Mouse (Mus musculus) v-Abl transformed pro-B cells (cell line): ENCODE data around the gene Atp13a3.

Experiments
- in situ Hi-C, 2 experiments: fragments of 400-800 bp; cut with MboI; formaldehyde crosslinking; loops; one replicate each; pipeline ENCODE4 v1.15.1; 2025; ENCODE audit not compliant: unreplicated experiment in 2 of 2

Atp13a3 gene

GRCm38 (mm10) chr16:30367395-30367794, 38.4 kb downstream of the Atp13a3 start:
- in situ Hi-C loops = loop anchor here in 1 of 2 experiments (25.0 kb wide), 1 partner anchor 695 kb away; no protein-coding TSS in a partner anchor

- in situ Hi-C loops = loop anchor here in 1 of 2 experiments (25.0 kb wide), 1 partner anchor 698 kb away; no protein-coding TSS in a partner anchor
These were observed 41.2 kb downstream of the Atp13a3 start for GRCm38 (mm10) chr16:30364604-30365003.

DNA sequence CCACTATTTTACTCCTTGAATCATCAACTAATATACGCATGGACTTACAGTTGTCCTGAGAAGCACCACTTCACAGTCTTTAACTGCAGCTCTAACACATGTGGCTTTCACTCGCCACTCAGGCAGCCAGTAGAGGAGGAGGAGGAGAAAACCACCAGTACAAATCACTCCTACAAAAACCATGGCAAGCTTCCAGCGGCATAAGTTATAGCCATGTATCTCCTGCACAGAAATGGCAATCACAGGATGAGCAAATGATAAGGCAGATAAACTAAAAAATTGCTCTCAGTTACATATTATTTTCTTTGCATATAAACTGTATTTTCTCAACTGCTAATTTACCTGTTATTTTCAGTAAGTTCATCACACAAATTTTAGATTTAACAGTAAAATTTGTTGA, 43.2 kb downstream of the Atp13a3 start:
- in situ Hi-C loops = loop anchor here in 1 of 2 experiments (25.0 kb wide), 1 partner anchor 700 kb away; no protein-coding TSS in a partner anchor

- in situ Hi-C loops = loop anchor here in 1 of 2 experiments (25.0 kb wide), 1 partner anchor 709 kb away; no protein-coding TSS in a partner anchor
These were observed 52.3 kb downstream of the Atp13a3 start for GRCm38 (mm10) chr16:30353489-30353888.

GRCm38 (mm10) chr16:30314236-30314635, 91.5 kb downstream of the Atp13a3 start:
- in situ Hi-C loops = loop anchor here (5.0 to 25.0 kb wide), 4 partner anchors 62 to 1477 kb away; no protein-coding TSS in a partner anchor

DNA sequence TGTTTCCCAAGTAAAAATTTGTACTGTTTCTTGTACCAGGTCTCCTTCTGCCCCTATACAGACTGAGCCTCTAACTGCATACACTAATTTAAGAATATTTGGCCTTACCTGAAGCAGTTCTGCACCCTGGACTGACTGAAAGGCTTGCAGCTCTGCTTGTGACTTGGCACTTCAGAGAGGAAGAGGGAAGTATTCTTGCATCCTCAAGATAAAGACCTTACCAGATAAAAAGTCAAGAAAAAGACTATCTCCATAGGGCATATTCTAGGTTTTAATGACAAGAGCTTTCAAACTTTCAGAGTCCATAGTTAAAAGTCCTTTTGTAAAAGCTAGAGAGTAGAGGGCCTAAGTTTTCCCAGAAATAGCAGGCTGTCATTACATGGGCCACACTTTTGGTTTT, 95.1 kb downstream of the Atp13a3 start, which contains the start of gene Gp5:
Gene Gp5 (minus strand): TSS at position 133 of the 400 bp plus-strand sequence.
- in situ Hi-C loops = loop anchor here (5.0 to 25.0 kb wide), 4 partner anchors 58 to 1473 kb away; no protein-coding TSS in a partner anchor

- in situ Hi-C loops = loop anchor here (5.0 to 25.0 kb wide), 4 partner anchors 58 to 1473 kb away; no protein-coding TSS in a partner anchor
These were observed 95.6 kb downstream of the Atp13a3 start for GRCm38 (mm10) chr16:30310171-30310515.

GRCm38 (mm10) chr16:30309395-30310170, 96.2 kb downstream of the Atp13a3 start:
- in situ Hi-C loops = loop anchor here (5.0 to 25.0 kb wide), 4 partner anchors 57 to 1472 kb away; no protein-coding TSS in a partner anchor

GRCm38 (mm10) chr16:30308616-30309394, 97.0 kb downstream of the Atp13a3 start:
- in situ Hi-C loops = loop anchor here in 1 of 2 experiments (25.0 kb wide), 1 partner anchor 1472 kb away; no protein-coding TSS in a partner anchor

- in situ Hi-C loops = loop anchor here in 1 of 2 experiments (25.0 kb wide), 1 partner anchor 1471 kb away; no protein-coding TSS in a partner anchor
These were observed 97.7 kb downstream of the Atp13a3 start for GRCm38 (mm10) chr16:30307961-30308615.

- in situ Hi-C loops = loop anchor here in 1 of 2 experiments (25.0 kb wide), 1 partner anchor 1470 kb away; no protein-coding TSS in a partner anchor
These were observed 98.5 kb downstream of the Atp13a3 start for GRCm38 (mm10) chr16:30307306-30307705.

DNA sequence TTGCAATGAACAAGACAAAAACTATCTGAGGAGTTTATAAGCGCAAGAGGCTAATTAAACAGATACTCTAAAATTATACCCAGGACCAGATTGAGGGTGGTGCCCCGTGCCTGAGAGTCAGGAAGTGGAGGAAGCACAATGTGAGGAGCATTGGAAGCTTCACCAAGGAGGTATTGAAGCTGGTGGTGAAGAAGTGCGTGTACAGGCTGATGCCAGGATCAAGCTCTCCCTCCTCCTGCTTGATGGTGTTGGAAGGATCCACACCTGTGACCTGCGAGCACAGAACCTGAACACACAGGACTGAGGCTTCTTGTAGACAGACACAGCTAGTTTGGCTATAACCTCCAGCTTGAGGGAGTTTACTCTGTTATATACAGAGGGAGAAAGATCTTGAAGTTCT, 99.7 kb downstream of the Atp13a3 start:
- in situ Hi-C loops = loop anchor here in 1 of 2 experiments (25.0 kb wide), 1 partner anchor 1469 kb away; no protein-coding TSS in a partner anchor

GRCm38 (mm10) chr16:30304236-30304635, 101.5 kb downstream of the Atp13a3 start:
- in situ Hi-C loops = loop anchor here in 1 of 2 experiments (25.0 kb wide), 1 partner anchor 1467 kb away; no protein-coding TSS in a partner anchor

GRCm38 (mm10) chr16:30303411-30303810, 102.4 kb downstream of the Atp13a3 start:
- in situ Hi-C loops = loop anchor here in 1 of 2 experiments (25.0 kb wide), 1 partner anchor 1466 kb away; no protein-coding TSS in a partner anchor

DNA sequence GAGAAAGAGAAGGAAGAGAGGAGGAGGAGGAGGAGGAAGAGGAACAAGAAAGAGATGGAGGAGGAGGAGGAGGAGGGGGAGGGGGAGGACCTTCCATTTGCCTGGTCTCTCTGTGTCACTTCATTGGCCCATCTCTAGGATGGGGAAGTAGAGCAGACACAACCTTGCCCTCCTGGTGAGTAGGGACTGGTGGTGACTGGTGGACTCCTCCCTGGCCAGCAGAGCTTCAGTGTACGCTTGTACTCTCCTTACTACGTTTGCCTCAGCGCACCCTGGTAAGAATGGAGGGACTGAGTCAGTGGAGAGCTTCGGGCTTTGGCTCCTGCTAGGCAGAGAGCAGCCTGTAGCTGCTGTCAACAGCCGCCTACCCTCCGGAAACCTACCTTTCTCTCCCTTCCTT, 103.1 kb downstream of the Atp13a3 start:
- in situ Hi-C loops = loop anchor here in 1 of 2 experiments (25.0 kb wide), 1 partner anchor 1465 kb away; no protein-coding TSS in a partner anchor

- in situ Hi-C loops = loop anchor here in 1 of 2 experiments (25.0 kb wide), 1 partner anchor 1462 kb away; no protein-coding TSS in a partner anchor
These were observed 106.0 kb downstream of the Atp13a3 start for GRCm38 (mm10) chr16:30299711-30300277.

- in situ Hi-C loops = no loop called here
These were observed 108.3 kb downstream of the Atp13a3 start for GRCm38 (mm10) chr16:30297450-30297849.

DNA sequence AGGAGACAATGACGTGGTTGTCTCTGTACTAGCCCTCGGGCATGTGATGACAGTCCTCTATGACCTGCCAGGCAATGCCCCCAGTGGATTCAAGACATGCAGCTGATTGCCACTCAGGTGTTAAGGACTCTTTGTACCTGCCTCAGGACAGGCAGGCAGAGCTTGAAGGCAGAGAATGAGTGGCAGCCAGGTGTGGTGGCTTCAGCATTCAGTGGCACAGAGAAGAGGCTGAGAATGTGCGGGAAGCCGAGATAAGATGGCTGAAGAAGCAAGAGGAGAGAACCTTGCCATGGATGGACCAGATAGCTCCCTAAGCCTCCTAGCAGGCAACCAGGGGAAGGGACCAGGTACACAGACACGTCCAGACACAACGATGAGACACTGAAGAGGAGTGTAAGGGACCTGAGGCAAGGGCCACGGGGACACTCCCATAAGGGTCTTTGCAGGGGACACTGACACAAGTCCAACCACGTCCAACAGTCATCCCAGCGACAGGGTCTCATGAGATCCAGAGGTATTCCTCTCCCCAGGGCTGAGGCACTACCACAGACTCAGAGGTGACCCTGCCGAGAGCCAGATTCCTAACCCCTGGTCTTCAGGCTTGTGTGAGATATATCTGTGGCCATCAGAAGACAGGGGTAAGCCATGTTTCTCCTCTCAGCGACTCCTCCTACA, 109.0 kb downstream of the Atp13a3 start:
- in situ Hi-C loops = no loop called here

- in situ Hi-C loops = no loop called here
These were observed 110.7 kb downstream of the Atp13a3 start for GRCm38 (mm10) chr16:30295106-30295505.
